Mouse (Mus musculus) small intestine, adult 2 months (tissue): ENCODE data around the gene Bloc1s5.

Experiments
- CTCF ChIP-seq: fragments of 200-500 bp; IDR thresholded peaks from 2 replicates; pipeline ENCODE4 v1.5.1; 2012; ENCODE audit warnings: low read depth, mild to moderate bottlenecking, control low read depth, inconsistent platforms, low read length, moderate library complexity, mixed read lengths; ENCODE audit not compliant: insufficient replicate concordance, insufficient read length; ENCODE audit errors: extremely low read depth
- POLR2A ChIP-seq: fragments of 200-500 bp; IDR thresholded peaks from 2 replicates; pipeline ENCODE4 v1.6.1; 2012; ENCODE audit warnings: low read depth, mild to moderate bottlenecking, control low read depth, inconsistent platforms, low read length, moderate library complexity

- TF ChIP-seq CTCF, result no peak
- no peak for TF ChIP-seq POLR2A
Observed at GRCm38 (mm10) chr13:38544769-38545445, 90.0 kb downstream of the Bloc1s5 start.
